Mouse (Mus musculus) 416B (cell line): ENCODE data around the gene Gsdmc4.
"Not testable (repeated sequence)": the region's sequence is repeated elsewhere in the genome, so short reads cannot be mapped to it uniquely, and the experiment has no call there.

Experiments used
- DNase-seq: peaks from one replicate; pipeline ENCODE4 v3.0.0; 2011; ENCODE audit warnings: low read depth

The Gsdmc4 gene

GRCm38 (mm10) chr15:63912197-63912596 lies at the start of gene Gsdmc4:
TSS of gene Gsdmc4 (minus strand) at chr15:63912297.
- DNase-seq, result not testable (repeated sequence)

GRCm38 (mm10) chr15:63960542-63960941 lies 48.4 kb upstream of the Gsdmc4 start:
- DNase-seq, result peak; percentile 74

- DNase-seq, result no peak
These were observed 45.5 kb upstream of the Gsdmc4 start for GRCm38 (mm10) chr15:63957553-63957952.

GRCm38 (mm10) chr15:63953256-63953655 lies 41.2 kb upstream of the Gsdmc4 start:
- peak; percentile 70 for DNase-seq

DNA sequence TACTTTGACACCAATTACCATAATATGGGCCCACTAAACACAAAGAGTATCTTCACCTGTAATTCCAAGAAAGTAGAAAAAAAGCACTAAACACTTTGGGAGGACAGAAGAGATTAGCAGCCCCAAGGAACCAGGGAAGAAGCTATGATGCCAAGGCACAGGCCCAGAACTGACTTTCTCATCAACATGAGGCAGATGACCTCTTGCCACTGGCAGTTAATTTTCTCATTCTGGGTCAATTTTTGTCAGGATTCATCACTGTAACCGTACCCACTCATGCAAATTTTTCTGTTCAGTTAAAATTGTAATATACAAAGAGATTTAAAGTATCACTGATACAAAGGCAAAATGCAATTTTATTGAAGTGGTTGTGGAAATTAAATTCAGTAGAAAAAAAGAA lies 29.1 kb upstream of the Gsdmc4 start:
- DNase-seq, result no peak

GRCm38 (mm10) chr15:63932656-63933055 lies 20.6 kb upstream of the Gsdmc4 start:
- DNase-seq, result no peak

DNA sequence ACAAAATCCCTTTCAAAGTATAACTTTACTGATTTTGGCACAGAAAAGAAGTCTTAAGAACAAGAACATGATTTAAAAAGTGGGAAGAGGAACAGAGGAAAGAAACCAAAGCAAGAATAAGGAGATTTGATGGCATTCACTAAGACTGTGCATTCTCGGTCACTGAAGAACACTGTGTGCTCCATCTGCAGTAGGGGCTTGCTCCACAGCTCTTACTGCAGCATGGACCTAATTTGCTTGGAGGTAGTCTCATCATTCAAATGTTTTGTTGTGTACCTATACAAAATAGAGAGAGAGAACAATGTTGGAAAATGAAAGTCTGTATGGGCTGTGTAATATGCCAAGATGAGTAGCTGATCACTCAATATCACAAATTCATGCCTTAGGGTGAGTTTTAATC lies 19.3 kb upstream of the Gsdmc4 start:
- no peak for DNase-seq

GRCm38 (mm10) chr15:63930107-63931041 lies 18.3 kb upstream of the Gsdmc4 start:
- no peak for DNase-seq

DNA sequence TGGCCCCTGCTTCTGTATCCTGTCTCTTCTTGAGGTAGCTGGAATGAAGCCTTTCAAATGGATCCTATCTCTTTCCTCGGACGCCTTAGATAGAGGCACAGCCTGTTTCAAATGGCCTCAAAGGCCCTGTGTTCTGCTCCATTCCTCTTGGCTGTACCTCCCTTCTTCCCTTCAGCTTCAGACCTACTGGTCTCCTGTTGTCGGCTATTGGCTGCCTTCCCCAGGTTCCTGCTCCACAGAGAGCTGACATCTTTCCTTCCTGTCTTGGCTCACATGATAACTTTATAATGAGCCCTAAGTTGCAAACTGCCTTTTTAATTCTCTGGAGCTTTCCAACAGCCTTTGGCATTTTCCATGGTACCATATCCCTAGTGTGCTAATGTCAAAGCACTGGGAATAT lies 14.1 kb upstream of the Gsdmc4 start:
- DNase-seq, result no peak

GRCm38 (mm10) chr15:63924484-63924883 lies 12.4 kb upstream of the Gsdmc4 start:
- DNase-seq, result peak; percentile 85

DNA sequence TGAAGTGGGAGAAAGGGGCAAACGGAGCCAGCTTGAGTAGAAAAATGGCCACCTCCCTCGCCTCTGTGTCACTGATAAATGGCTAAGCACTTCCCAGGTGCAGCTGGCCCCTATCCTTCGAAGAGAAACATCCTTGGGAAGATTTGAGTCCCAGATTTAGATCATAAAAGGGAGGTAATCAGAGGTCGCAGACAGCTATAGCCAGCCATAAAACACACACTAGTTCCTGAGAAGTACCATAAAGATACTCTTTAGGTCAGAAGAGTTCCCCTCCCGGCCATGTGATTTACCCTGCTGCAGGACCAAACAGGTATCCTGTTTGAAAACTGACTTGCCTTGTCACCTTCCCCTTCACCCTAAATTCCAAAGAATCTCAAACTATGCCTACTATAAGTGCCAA lies 9.5 kb upstream of the Gsdmc4 start:
- not testable (repeated sequence) for DNase-seq

DNA sequence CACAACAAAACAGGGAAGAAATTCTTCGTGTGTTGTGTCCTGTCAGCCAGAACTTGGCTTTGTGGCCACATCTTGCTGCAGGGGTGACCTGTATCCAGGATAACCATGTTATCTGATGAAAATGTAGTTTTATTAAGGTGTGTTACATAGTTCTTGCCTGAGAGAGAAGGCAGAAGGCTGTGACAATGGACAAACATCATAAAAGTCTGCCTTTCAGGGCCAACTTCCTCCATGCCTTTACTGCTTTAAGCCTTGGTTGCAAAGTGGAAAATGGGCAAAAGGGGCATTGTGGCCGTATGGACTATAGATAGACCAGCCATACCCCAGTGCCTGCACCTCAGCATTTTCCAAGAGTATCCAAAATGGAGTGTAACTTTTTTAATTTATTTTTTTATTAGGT lies 7.6 kb upstream of the Gsdmc4 start:
- DNase-seq, result not testable (repeated sequence)

DNA sequence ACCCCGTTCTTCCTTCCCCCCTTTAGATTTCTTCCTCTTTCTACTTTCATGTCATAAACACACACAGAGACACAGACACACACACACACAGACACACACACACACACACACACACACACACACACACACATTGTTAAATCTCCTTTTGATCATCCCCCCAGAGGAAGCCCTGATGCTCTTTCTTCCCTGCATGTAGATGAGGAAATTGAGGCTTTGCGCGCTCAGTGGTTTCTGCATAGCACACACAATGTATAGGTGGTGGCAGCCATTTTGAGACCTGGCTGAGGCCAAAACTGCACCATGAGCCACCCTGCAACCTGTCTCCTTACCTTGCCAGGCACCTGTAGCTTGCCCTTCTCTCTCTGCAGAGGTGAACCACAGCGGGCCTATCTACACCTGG lies 4.5 kb upstream of the Gsdmc4 start:
- DNase-seq, result not testable (repeated sequence)

- not testable (repeated sequence) for DNase-seq
These were observed 2.2 kb downstream of the Gsdmc4 start for GRCm38 (mm10) chr15:63909896-63910295.

GRCm38 (mm10) chr15:63895560-63896353 lies 16.3 kb downstream of the Gsdmc4 start:
- DNase-seq, result peak; percentile 80

GRCm38 (mm10) chr15:63888440-63888839 lies 23.7 kb downstream of the Gsdmc4 start:
- not testable (repeated sequence) for DNase-seq

DNA sequence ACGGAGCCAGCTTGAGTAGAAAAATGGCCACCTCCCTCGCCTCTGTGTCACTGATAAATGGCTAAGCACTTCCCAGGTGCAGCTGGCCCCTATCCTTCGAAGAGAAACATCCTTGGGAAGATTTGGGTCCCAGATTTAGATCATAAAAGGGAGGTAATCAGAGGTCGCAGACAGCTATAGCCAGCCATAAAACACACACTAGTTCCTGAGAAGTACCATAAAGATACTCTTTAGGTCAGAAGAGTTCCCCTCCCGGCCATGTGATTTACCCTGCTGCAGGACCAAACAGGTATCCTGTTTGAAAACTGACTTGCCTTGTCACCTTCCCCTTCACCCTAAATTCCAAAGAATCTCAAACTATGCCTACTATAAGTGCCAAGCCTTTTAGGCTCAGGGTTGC lies 24.1 kb downstream of the Gsdmc4 start:
- DNase-seq, result not testable (repeated sequence)

GRCm38 (mm10) chr15:63878458-63878857 lies 33.6 kb downstream of the Gsdmc4 start, which contains the start of gene Gsdmc3:
TSS of gene Gsdmc3 (minus strand) at chr15:63878558.
- DNase-seq, result not testable (repeated sequence)

DNA sequence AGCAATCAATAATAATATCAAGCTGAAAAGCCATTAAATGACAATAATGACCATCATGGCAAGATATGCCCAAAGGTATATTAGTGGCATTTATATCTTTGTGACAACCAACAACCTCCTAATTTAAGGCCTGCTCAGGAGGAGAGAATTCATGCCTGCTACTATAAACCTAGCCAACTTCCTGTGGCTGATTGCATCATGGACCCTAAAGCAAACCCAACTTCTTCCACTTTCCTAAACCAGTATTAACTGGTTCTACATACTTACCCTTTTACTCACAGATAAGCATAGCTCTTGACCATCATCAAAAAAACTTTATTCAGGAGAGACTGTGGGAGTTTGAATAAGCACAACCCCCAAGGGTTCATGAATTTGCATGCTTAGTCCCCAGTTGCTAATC lies 35.9 kb downstream of the Gsdmc4 start:
- peak; percentile 57 for DNase-seq

- DNase-seq, result peak; percentile 66
These were observed 50.1 kb downstream of the Gsdmc4 start for GRCm38 (mm10) chr15:63861965-63862364.
